Mouse (Mus musculus): ENCODE data around the gene Rilpl1.
A peak's percentile ranks its signal among the peaks of the same experiment; 100 is the strongest.
"Not testable (repeated sequence)": the region's sequence is repeated elsewhere in the genome, so short reads cannot be mapped to it uniquely, and the experiment has no call there.

Rilpl1 gene

GRCm38 (mm10) chr5:124530655-124531582, at the start of gene Rilpl1:
Gene Rilpl1, minus strand, starts transcription at chr5:124531391.
- peak; percentile 65 to 83 for DNase-seq (ENCODE audit: low spot score in 2 of 2)

GRCm38 (mm10) chr5:124578633-124579317, 47.6 kb upstream of the Rilpl1 start, which contains the start of the genes Eif2b1 and Gtf2h3:
Gene Eif2b1, minus strand, starts transcription at chr5:124579131.
Gene Gtf2h3, plus strand, starts transcription at chr5:124579140.
- DNase-seq (ENCODE audit: low spot score in 2 of 2), result peak; percentile 83 to 94

- DNase-seq (ENCODE audit: low spot score in 2 of 2), result no peak
Measured at GRCm38 (mm10) chr5:124575467-124575866, 44.3 kb upstream of the Rilpl1 start.

- DNase-seq (ENCODE audit: low spot score in 2 of 2), result no peak
Measured at GRCm38 (mm10) chr5:124571068-124571467, 39.9 kb upstream of the Rilpl1 start.

- no peak for DNase-seq (ENCODE audit: low spot score in 2 of 2)
Measured at GRCm38 (mm10) chr5:124555145-124555544, 24.0 kb upstream of the Rilpl1 start.

GRCm38 (mm10) chr5:124553607-124554006, 22.4 kb upstream of the Rilpl1 start:
- DNase-seq (ENCODE audit: low spot score in 2 of 2), result no peak

- peak; percentile 84 to 87 for DNase-seq (ENCODE audit: low spot score in 2 of 2)
Measured at GRCm38 (mm10) chr5:124552558-124553307, 21.5 kb upstream of the Rilpl1 start, which contains the start of gene Ddx55. Gene Ddx55, plus strand, starts transcription at chr5:124552864.

- DNase-seq (ENCODE audit: low spot score in 2 of 2), result no peak
Measured at GRCm38 (mm10) chr5:124552094-124552472, 20.9 kb upstream of the Rilpl1 start.

- not testable (repeated sequence) for DNase-seq (ENCODE audit: low spot score in 2 of 2)
Measured at GRCm38 (mm10) chr5:124551349-124552093, 20.3 kb upstream of the Rilpl1 start.

GRCm38 (mm10) chr5:124550737-124551136, 19.5 kb upstream of the Rilpl1 start:
- not testable (repeated sequence) for DNase-seq (ENCODE audit: low spot score in 2 of 2)

GRCm38 (mm10) chr5:124541602-124541973, 10.4 kb upstream of the Rilpl1 start:
- no peak for DNase-seq (ENCODE audit: low spot score in 2 of 2)

GRCm38 (mm10) chr5:124540905-124541601, 9.9 kb upstream of the Rilpl1 start:
- peak; percentile 55 to 59 for DNase-seq (ENCODE audit: low spot score in 2 of 2)

- peak; percentile 96 for DNase-seq (ENCODE audit: low spot score in 2 of 2)
Measured at GRCm38 (mm10) chr5:124540383-124540786, 9.2 kb upstream of the Rilpl1 start, which contains the start of gene Tmed2. Gene Tmed2, plus strand, starts transcription at chr5:124540695.

GRCm38 (mm10) chr5:124539905-124540304, 8.7 kb upstream of the Rilpl1 start:
- no peak for DNase-seq (ENCODE audit: low spot score in 2 of 2)

GRCm38 (mm10) chr5:124538813-124539792, 7.9 kb upstream of the Rilpl1 start:
- DNase-seq (ENCODE audit: low spot score in 2 of 2), result no peak

- DNase-seq (ENCODE audit: low spot score in 2 of 2), result no peak
Measured at GRCm38 (mm10) chr5:124536776-124537175, 5.6 kb upstream of the Rilpl1 start.

GRCm38 (mm10) chr5:124535016-124535415, 3.8 kb upstream of the Rilpl1 start:
- no peak for DNase-seq (ENCODE audit: low spot score in 2 of 2)

GRCm38 (mm10) chr5:124532451-124532850, 1.3 kb upstream of the Rilpl1 start:
- DNase-seq (ENCODE audit: low spot score in 2 of 2), result no peak

GRCm38 (mm10) chr5:124531583-124531930, 366 bp upstream of the Rilpl1 start:
- DNase-seq (ENCODE audit: low spot score in 2 of 2), result no peak
